Mouse (Mus musculus) yolk sac, embryonic 10.5 days (tissue): ENCODE measurements around the gene Slc16a8.
"Not testable (repeated sequence)": the region's sequence is repeated elsewhere in the genome, so short reads cannot be mapped to it uniquely, and the experiment has no call there.

Source experiments
- DNase-seq: peaks from one replicate; pipeline ENCODE4 v3.0.0-alpha.2; 2017; ENCODE audit warnings: low spot score

Slc16a8 gene

GRCm38 (mm10) chr15:79262786-79263309, 8.3 kb upstream of the Slc16a8 start:
- DNase-seq, result no peak

GRCm38 (mm10) chr15:79262375-79262774, 7.8 kb upstream of the Slc16a8 start:
- no peak for DNase-seq

GRCm38 (mm10) chr15:79261757-79262156, 7.2 kb upstream of the Slc16a8 start:
- no peak for DNase-seq

- DNase-seq, result no peak
Observed at GRCm38 (mm10) chr15:79261095-79261725, 6.6 kb upstream of the Slc16a8 start.

- DNase-seq, result no peak
Observed at GRCm38 (mm10) chr15:79258521-79258920, 4.0 kb upstream of the Slc16a8 start.

- DNase-seq, result no peak
Observed at GRCm38 (mm10) chr15:79252580-79252979, 2.0 kb downstream of the Slc16a8 start.

GRCm38 (mm10) chr15:79251781-79252491, 2.6 kb downstream of the Slc16a8 start:
- DNase-seq, result no peak

- DNase-seq, result no peak
Observed at GRCm38 (mm10) chr15:79251168-79251567, 3.4 kb downstream of the Slc16a8 start.

GRCm38 (mm10) chr15:79250236-79250635, 4.3 kb downstream of the Slc16a8 start:
- no peak for DNase-seq

GRCm38 (mm10) chr15:79245321-79245720, 9.2 kb downstream of the Slc16a8 start:
- no peak for DNase-seq

GRCm38 (mm10) chr15:79244071-79244893, 10.3 kb downstream of the Slc16a8 start:
- no peak for DNase-seq

GRCm38 (mm10) chr15:79243234-79244042, 11.1 kb downstream of the Slc16a8 start:
- peak; percentile 91 for DNase-seq

- DNase-seq, result no peak
Observed at GRCm38 (mm10) chr15:79242574-79243233, 11.9 kb downstream of the Slc16a8 start.

GRCm38 (mm10) chr15:79238036-79238435, 16.5 kb downstream of the Slc16a8 start:
- DNase-seq, result no peak

GRCm38 (mm10) chr15:79235268-79235667, 19.3 kb downstream of the Slc16a8 start:
- DNase-seq, result no peak

- peak; percentile 90 for DNase-seq
Observed at GRCm38 (mm10) chr15:79229058-79229821, 25.3 kb downstream of the Slc16a8 start, which contains the start of the genes Pick1 and Gm49486. Gene Pick1, plus strand, starts transcription at chr15:79229173. Gene Gm49486, plus strand, starts transcription at chr15:79229391.

GRCm38 (mm10) chr15:79225780-79226179, 28.8 kb downstream of the Slc16a8 start:
- not testable (repeated sequence) for DNase-seq

GRCm38 (mm10) chr15:79224685-79225084, 29.9 kb downstream of the Slc16a8 start:
- DNase-seq, result peak; percentile 74

GRCm38 (mm10) chr15:79223641-79224040, 30.9 kb downstream of the Slc16a8 start:
- DNase-seq, result no peak

- DNase-seq, result peak; percentile 25
Observed at GRCm38 (mm10) chr15:79219572-79219971, 35.0 kb downstream of the Slc16a8 start.
